Mouse (Mus musculus) myocyte (in vitro differentiated cells): ENCODE measurements around the gene Sys1.

Source experiments
- CEBPB ChIP-seq: IDR thresholded peaks from 2 replicates; pipeline ENCODE4 v1.6.1; 2011; ENCODE audit warnings: mild to moderate bottlenecking, moderate library complexity; ENCODE audit not compliant: poor library complexity, insufficient read depth, severe bottlenecking
- E2F4 ChIP-seq: IDR thresholded peaks from one replicate; pipeline ENCODE4 v1.6.1; 2011; ENCODE audit warnings: mild to moderate bottlenecking, control low read depth, moderate library complexity; ENCODE audit not compliant: insufficient read depth
- MAX ChIP-seq: IDR thresholded peaks from one replicate; pipeline ENCODE4 v1.6.1; 2011; ENCODE audit warnings: low read depth, mild to moderate bottlenecking, control low read depth
- MYOD1 ChIP-seq, 3 experiments: IDR thresholded peaks; one replicate each; pipeline ENCODE4 v1.6.1; 2011; ENCODE audit warnings: control low read depth in 2 of 3, low read depth in 2 of 3, mild to moderate bottlenecking in 2 of 3, moderate library complexity in 1 of 3; ENCODE audit not compliant: insufficient read length in 2 of 3, control insufficient read depth in 1 of 3
- MYOG ChIP-seq, 3 experiments: IDR thresholded peaks; one replicate each; pipeline ENCODE4 v1.6.1; 2011; ENCODE audit warnings: control low read depth in 2 of 3, low read depth in 2 of 3, mild to moderate bottlenecking in 2 of 3; ENCODE audit not compliant: insufficient read length in 2 of 3, control insufficient read depth in 1 of 3, insufficient read depth in 1 of 3
- POLR2A ChIP-seq: IDR thresholded peaks from one replicate; pipeline ENCODE4 v1.6.1; 2011; ENCODE audit warnings: low read depth, mild to moderate bottlenecking, control low read depth, moderate library complexity; ENCODE audit not compliant: insufficient read length
- POLR2AphosphoS2 ChIP-seq: IDR thresholded peaks from one replicate; pipeline ENCODE4 v1.6.1; 2011; ENCODE audit warnings: low read depth, control low read depth; ENCODE audit not compliant: insufficient read length
- REST ChIP-seq: IDR thresholded peaks from one replicate; pipeline ENCODE4 v1.6.1; 2011; ENCODE audit warnings: mild to moderate bottlenecking, control low read depth, moderate library complexity; ENCODE audit not compliant: insufficient read depth, insufficient read length
- SRF ChIP-seq: IDR thresholded peaks from one replicate; pipeline ENCODE4 v1.6.1; 2011; ENCODE audit warnings: low read depth; ENCODE audit not compliant: control insufficient read depth, insufficient read length
- TCF12 ChIP-seq: IDR thresholded peaks from one replicate; pipeline ENCODE4 v1.6.1; 2011; ENCODE audit warnings: mild to moderate bottlenecking, control low read depth; ENCODE audit not compliant: poor library complexity, insufficient read depth, severe bottlenecking
- TCF3 ChIP-seq: IDR thresholded peaks from one replicate; pipeline ENCODE4 v1.6.1; 2011; ENCODE audit warnings: low read depth, control low read depth; ENCODE audit not compliant: insufficient read length
- USF1 ChIP-seq: IDR thresholded peaks from one replicate; pipeline ENCODE4 v1.6.1; 2011; ENCODE audit warnings: low read depth, mild to moderate bottlenecking, control low read depth, moderate library complexity

DNA sequence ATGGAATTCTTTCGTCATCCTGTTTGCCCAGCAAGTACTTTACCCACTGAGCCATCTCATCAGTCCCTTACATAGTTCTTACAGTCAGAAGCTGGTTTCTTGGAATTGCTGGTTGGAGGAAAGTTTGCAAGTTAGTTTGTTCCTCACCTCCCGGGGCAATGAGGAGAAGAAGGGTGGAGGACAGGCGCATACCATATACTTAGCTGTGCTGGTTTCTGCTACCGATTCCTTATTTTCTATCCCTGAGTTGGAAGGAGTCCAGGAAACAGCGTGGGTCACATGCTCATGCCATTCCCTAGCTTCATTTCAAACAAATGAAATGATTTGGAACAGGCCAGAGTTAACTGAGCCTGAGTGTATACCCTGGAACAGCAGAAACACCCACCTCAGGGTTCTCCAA, 7.8 kb upstream of the Sys1 start:
- TF ChIP-seq POLR2A: no peak
- no peak for TF ChIP-seq SRF
- no peak for TF ChIP-seq USF1
- no peak for TF ChIP-seq MYOG (IDR thresholded peaks at IDR 0.05; ENCODE audit: control insufficient read depth in 1 of 3, insufficient read depth in 1 of 3, insufficient read length in 2 of 3, low read depth in 2 of 3)
- TF ChIP-seq TCF12: no peak
- TF ChIP-seq MAX: no peak
- no peak for TF ChIP-seq MYOD1 (IDR thresholded peaks at IDR 0.05; ENCODE audit: control insufficient read depth in 1 of 3, insufficient read length in 2 of 3, low read depth in 2 of 3)
- no peak for TF ChIP-seq E2F4
- no peak for TF ChIP-seq POLR2AphosphoS2
- TF ChIP-seq CEBPB: no peak
- no peak for TF ChIP-seq TCF3
- TF ChIP-seq REST: no peak
